Mouse (Mus musculus): ENCODE results near the gene Notch3. TPM values are rescaled to one million over a fixed set of nuclear protein-coding genes. Genes with fewer than 3 reads are reported as not detected.

The Notch3 gene
- polyA plus RNA-seq, 1 experiment from 2014 or later, result 1.7 TPM

DNA sequence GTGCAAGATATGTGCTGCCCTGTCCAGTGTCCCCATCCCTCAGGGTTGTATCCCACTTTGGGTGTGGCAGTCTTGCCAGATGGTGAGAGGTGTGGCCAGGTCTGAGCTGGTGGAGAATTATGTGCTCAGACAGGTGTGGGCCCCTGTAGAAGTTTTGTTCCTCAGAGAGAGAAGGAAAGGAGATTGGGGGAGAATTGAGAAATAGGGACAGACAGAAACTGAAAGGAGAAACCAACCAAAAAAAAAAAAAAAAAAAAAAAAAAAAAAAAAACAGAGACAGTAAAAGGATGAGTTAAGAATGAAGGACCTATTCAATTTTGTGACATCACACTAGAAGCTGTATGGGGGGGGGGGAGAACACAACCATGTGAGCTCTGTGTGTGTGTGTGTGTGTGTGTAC lies 1.9 kb downstream of the Notch3 start:
- peaks cover 83% of the 10 kb centered on the region for H3K27me3 ChIP-seq (replicated peaks)
- no peak overlapping the region for H3K27ac ChIP-seq

DNA sequence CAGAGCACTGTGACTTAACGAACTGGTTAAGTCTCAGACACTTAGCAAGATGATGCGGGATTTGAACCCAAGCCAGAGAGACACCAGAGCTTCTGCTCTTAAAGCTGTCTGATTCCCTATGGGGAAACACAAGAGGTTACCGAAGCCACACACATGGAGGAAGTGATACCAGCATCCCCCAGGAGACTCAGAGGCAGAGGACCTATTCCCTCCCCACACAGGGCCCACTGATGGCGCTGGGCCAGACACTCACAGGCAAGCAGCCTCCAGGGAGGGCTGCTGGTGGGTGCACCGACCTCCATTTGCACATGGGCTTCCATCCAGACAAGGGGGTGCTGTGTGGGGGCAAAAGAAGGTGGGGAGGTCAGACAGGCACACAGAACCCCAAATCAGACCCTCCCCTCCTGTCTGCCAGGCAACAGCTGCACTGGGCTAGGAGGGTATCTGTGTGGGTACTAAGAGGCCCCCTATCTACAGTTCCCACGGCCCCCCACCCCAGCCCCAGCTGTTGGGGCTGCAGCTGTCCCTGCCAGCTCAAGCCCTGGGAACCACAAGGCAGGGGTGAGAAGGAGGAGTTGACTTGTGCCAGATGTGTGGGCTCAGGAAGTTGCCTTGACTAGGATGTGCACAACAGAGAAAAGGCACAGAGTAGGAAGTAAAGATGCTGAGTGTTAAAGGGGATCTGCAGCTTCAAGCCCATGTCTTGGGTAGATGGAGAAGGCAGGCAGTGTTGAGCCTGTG lies 2.6 kb downstream of the Notch3 start:
- 45% methylated on average over 6 of the region's 6 CpGs for WGBS (ENCODE audit: insufficient replicate concordance)
- H3K4me2 ChIP-seq, result no peak overlapping the region

More for the DNA sequence above, 1.9 kb downstream of the Notch3 start:
- no peaks in the 10 kb centered on the region for H3K9me3 ChIP-seq (replicated peaks)
- H3K4me2 ChIP-seq, result no peak overlapping the region
- no peak for ATAC-seq
- no peak overlapping the region for H3K4me3 ChIP-seq
- no peaks in the 10 kb centered on the region for H3K36me3 ChIP-seq
- no peak overlapping the region for H3K9ac ChIP-seq
- peaks cover 42% of the 10 kb centered on the region for H3K4me1 ChIP-seq

DNA sequence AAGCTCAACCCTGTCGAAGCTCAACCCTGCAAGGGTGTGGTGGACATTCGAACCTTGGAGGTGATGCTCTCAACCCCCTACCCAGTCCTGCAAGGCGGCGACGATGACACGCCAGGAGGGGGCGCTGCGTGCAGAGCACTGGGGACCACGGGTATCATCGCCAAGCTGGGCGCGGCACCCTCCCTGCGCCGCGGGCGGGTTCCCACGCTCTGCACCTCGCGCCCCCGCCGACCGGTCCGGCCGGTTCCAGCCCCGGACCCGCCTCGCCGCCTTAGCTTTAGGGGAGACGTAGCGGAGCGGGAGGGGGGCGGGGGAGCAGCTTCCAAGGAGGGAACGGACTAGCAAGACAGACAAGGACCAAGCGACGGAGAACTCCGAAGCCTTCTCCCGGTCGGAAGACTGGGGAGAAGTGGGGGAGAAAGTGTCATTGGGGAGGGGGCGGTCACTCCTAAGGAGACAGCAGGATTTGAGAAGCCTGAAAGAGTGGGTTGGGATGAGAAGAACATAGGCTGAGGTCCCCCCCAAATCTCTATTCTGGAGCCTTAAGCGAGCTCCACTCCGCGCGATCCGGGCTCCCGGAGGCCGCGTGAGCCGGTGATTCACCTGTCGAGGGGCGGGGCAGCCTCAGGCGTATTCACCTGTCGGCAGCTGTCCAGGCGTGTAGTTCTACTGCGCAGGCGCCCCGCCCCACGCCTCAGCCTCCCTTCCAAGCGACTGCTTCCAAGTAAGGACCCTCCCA lies 4.4 kb downstream of the Notch3 start:
- H3K4me2 ChIP-seq, result peak overlapping the region; percentile 71
- ATAC-seq, result no peak
- peaks cover 36% of the 10 kb centered on the region for H3K4me1 ChIP-seq
- no peak overlapping the region for H3K9ac ChIP-seq
- 3% methylated on average over 54 of the region's 58 CpGs for WGBS (ENCODE audit: insufficient replicate concordance)
- H3K4me3 ChIP-seq, result peak overlapping the region; percentile 40
- H3K36me3 ChIP-seq, result no peaks in the 10 kb centered on the region
- H3K9me3 ChIP-seq (replicated peaks), result no peaks in the 10 kb centered on the region
- no peak overlapping the region for H3K27ac ChIP-seq
- peaks cover 89% of the 10 kb centered on the region for H3K27me3 ChIP-seq (replicated peaks)

More for the DNA sequence above, 2.6 kb downstream of the Notch3 start:
- no peaks in the 10 kb centered on the region for H3K9me3 ChIP-seq (replicated peaks)
- no peak for ATAC-seq
- H3K4me1 ChIP-seq, result peaks cover 35% of the 10 kb centered on the region
- H3K4me3 ChIP-seq, result no peak overlapping the region
- no peak overlapping the region for H3K9ac ChIP-seq
- H3K27me3 ChIP-seq (replicated peaks), result peaks cover 90% of the 10 kb centered on the region
- no peaks in the 10 kb centered on the region for H3K36me3 ChIP-seq
- H3K27ac ChIP-seq, result no peak overlapping the region

DNA sequence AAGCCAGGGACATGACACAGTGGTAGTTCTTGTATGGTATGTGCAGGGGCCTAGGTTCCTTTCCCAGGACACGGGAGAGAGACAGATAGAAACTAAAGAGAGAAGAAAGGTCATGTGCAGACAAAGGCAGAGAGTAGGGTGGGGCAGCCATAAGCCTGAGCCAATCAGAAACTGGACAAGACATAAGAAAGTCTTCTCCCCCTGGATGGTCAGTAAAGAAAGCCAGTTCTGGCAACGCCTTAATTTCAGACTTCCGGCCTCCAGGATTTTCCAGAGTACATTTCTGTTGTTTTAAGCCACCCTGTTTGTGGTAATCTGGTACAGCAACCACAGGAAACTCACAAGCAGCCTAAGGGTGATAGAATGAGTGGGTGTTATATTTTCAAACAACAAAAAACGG lies 5.8 kb downstream of the Notch3 start:
- H3K4me1 ChIP-seq, result peaks cover 23% of the 10 kb centered on the region
- ATAC-seq, result no peak
- no peak overlapping the region for H3K4me3 ChIP-seq
- no peak overlapping the region for H3K27ac ChIP-seq
- H3K36me3 ChIP-seq, result no peaks in the 10 kb centered on the region
- 61% methylated on average over 4 of the region's 4 CpGs for WGBS (ENCODE audit: insufficient replicate concordance)
- no peaks in the 10 kb centered on the region for H3K9me3 ChIP-seq (replicated peaks)
- peaks cover 75% of the 10 kb centered on the region for H3K27me3 ChIP-seq (replicated peaks)
- no peak overlapping the region for H3K9ac ChIP-seq
- no peak overlapping the region for H3K4me2 ChIP-seq

DNA sequence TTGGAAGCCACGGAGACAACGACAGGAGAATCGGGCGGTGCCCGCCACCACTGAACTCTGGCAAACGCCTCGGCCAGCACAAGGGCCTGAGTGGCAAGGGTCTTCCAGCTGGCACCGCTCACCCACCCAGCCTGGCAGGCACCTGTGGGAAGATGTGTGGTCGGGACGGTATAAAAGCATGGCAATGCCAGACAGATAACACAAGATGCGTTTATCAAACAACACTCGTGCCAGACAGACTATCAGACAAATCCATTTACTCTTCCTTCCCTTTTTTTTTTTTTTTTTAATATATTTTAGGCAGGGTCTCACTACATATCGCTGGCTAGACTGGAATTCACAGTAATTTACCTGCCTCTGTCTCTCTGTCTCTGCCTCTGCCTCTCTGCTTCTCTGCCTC lies 7.8 kb downstream of the Notch3 start:
- Histone ChIP-seq H3K9me3 (replicated peaks) (no peaks in the 10 kb centered on the region), H3K27me3 (replicated peaks) (peaks cover 56% of the 10 kb centered on the region), H3K4me1 (peaks cover 11% of the 10 kb centered on the region), H3K27ac (no peak overlapping the region), H3K4me2 (no peak overlapping the region), H3K4me3 (no peak overlapping the region), H3K36me3 (no peaks in the 10 kb centered on the region), H3K9ac (no peak overlapping the region)
- 55% methylated on average over 13 of the region's 13 CpGs for WGBS (ENCODE audit: insufficient replicate concordance)
- ATAC-seq, result no peak

GRCm38 (mm10) chr17:32146718-32147117 lies 19.9 kb downstream of the Notch3 start:
- H3K27ac ChIP-seq, result no peak overlapping the region
- no peak overlapping the region for H3K9ac ChIP-seq
- H3K4me1 ChIP-seq, result peaks cover 13% of the 10 kb centered on the region
- 0 out of 2 replicates have a peak, but pooled peaks cover 5% of the 10 kb centered on the region for H3K36me3 ChIP-seq
- no peak overlapping the region for H3K4me3 ChIP-seq
- peaks cover 16% of the 10 kb centered on the region; the same call in 1 of the 2 replicates for H3K27me3 ChIP-seq (replicated peaks)
- no peak for ATAC-seq
- no peak overlapping the region for H3K4me2 ChIP-seq
- no peaks in the 10 kb centered on the region for H3K9me3 ChIP-seq (replicated peaks)
- WGBS (ENCODE audit: insufficient replicate concordance), result 88% methylated on average over 8 of the region's 8 CpGs

DNA sequence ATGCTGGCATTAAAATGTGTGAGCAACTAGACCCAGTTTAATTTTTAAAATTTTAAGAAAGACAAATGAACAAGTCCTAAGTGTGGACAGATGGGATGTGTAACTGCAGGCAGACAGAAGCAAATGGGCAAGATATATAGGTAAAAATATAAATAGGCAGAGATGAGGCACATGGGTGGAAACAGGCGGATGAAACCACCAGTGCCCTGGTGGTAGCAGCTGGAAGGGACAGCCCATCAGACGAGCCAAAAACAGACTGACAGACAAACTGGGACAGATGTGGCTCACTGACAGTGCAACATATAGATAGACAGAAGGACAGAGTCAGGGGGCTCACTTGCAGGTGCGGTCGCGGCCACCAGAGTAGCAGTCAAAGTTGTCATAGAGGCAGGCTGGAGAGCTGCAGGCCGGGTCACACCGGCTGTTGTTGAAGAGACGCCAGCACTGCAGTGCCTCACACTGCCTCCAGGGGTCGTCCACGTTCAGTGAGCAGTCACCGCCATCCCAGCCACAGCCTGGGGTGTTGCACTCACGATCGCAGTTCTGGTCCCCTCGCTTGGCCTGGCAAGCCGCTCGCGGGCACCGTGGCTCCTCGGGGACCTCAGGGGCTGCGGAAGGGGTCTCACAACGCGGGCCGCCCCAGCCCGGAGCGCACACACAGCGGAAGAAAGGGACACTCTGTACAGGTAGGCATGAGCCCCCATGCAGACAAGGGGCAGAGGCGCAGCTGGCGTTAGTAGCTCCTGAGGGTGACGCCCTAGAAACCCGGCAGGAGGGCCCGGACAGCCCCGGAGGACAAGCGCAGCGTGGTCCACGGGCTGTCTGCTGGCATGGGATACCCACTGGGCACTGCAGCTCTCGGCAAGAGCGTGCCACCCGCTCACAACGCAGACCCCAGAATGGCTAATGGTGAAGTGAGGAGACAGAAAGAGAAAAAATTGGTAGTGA lies 23.5 kb downstream of the Notch3 start:
- H3K4me1 ChIP-seq, result peaks cover 13% of the 10 kb centered on the region
- peaks cover 12% of the 10 kb centered on the region for H3K27me3 ChIP-seq (replicated peaks)
- no peaks in the 10 kb centered on the region for H3K9me3 ChIP-seq (replicated peaks)
- H3K4me2 ChIP-seq, result peak overlapping the region; percentile 80
- H3K9ac ChIP-seq, result peak overlapping the region; percentile 62
- 0 out of 2 replicates have a peak, but pooled peaks cover 5% of the 10 kb centered on the region for H3K36me3 ChIP-seq
- ATAC-seq, result peak; percentile 85
- 17% methylated on average over 39 of the region's 39 CpGs for WGBS (ENCODE audit: insufficient replicate concordance)
- peak overlapping the region; percentile 41 for H3K4me3 ChIP-seq
- H3K27ac ChIP-seq, result no peak overlapping the region

DNA sequence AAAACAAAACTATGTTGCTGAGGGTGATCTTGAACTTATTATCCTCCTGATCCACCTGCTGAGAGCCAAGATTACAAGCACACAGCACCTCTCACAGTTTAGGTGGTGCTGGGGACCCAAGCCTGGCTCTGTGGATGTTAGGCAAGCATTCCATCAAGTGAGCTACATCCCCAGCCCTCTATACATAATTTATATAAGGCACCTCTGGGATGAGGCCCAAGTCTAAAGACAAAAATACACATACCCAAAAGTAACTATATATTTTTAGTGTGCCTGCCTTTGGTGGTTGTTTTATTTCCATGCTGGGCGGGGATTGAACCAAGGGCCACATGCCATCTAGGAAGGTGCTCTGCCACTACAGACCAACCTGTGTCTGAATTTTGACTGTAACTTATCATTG lies 24.4 kb downstream of the Notch3 start:
- Histone ChIP-seq H3K4me2 (no peak overlapping the region), H3K9ac (no peak overlapping the region), H3K27ac (no peak overlapping the region), H3K4me1 (peaks cover 14% of the 10 kb centered on the region), H3K4me3 (no peak overlapping the region), H3K27me3 (replicated peaks) (peaks cover 12% of the 10 kb centered on the region), H3K9me3 (replicated peaks) (no peaks in the 10 kb centered on the region), H3K36me3 (0 out of 2 replicates have a peak, but pooled peaks cover 5% of the 10 kb centered on the region)
- no peak for ATAC-seq
- WGBS (ENCODE audit: insufficient replicate concordance), result 69% methylated on average over 1 of the region's 1 CpGs

GRCm38 (mm10) chr17:32133375-32133774 lies 33.3 kb downstream of the Notch3 start:
- no peak for ATAC-seq
- H3K9me3 ChIP-seq (replicated peaks), result no peaks in the 10 kb centered on the region
- no peak overlapping the region for H3K27ac ChIP-seq
- H3K36me3 ChIP-seq, result peaks cover 16% of the 10 kb centered on the region; the same call in 1 of the 2 replicates
- 0 out of 2 replicates have a peak, but pooled peaks cover 4% of the 10 kb centered on the region for H3K27me3 ChIP-seq (replicated peaks)
- H3K9ac ChIP-seq, result no peak overlapping the region
- WGBS (ENCODE audit: insufficient replicate concordance), result 79% methylated on average over 16 of the region's 16 CpGs
- peaks cover 13% of the 10 kb centered on the region for H3K4me1 ChIP-seq
- no peak overlapping the region for H3K4me3 ChIP-seq
- no peak overlapping the region for H3K4me2 ChIP-seq

DNA sequence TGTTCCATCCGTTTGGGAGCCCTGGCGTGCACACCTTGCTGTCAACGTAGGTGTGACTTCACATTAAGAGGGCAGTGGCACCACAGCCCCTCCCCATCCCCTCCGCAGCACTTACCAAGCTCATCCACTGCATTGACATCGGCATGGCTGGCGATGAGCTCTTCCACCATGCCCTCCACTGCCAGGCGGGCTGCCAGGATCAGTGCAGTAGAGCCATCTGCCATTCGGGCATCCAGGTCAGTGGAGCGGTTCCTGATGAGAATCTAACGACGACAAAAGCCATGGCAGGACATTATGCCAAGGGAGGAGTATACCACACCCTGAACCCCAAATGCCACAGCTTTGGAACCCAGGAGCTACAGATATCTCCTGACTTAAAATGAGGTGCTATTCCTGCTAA lies 34.6 kb downstream of the Notch3 start:
- no peak overlapping the region for H3K9ac ChIP-seq
- WGBS (ENCODE audit: insufficient replicate concordance), result 81% methylated on average over 11 of the region's 11 CpGs
- H3K36me3 ChIP-seq, result peaks cover 29% of the 10 kb centered on the region; the same call in 1 of the 2 replicates
- peaks cover 11% of the 10 kb centered on the region for H3K4me1 ChIP-seq
- no peaks in the 10 kb centered on the region for H3K9me3 ChIP-seq (replicated peaks)
- H3K4me3 ChIP-seq, result no peak overlapping the region
- ATAC-seq, result no peak
- no peak overlapping the region for H3K4me2 ChIP-seq
- H3K27ac ChIP-seq, result no peak overlapping the region
- H3K27me3 ChIP-seq (replicated peaks), result 0 out of 2 replicates have a peak, but pooled peaks cover 4% of the 10 kb centered on the region

GRCm38 (mm10) chr17:32130506-32130905 lies 36.1 kb downstream of the Notch3 start:
- peaks cover 35% of the 10 kb centered on the region; the same call in 1 of the 2 replicates for H3K36me3 ChIP-seq
- no peak for ATAC-seq
- 87% methylated on average over 9 of the region's 9 CpGs for WGBS (ENCODE audit: insufficient replicate concordance)

More at GRCm38 (mm10) chr17:32130506-32130905, 36.1 kb downstream of the Notch3 start:
- no peak overlapping the region for H3K27ac ChIP-seq
- 0 out of 2 replicates have a peak, but pooled peaks cover 4% of the 10 kb centered on the region for H3K4me1 ChIP-seq
- 0 out of 2 replicates have a peak, but pooled peaks cover 4% of the 10 kb centered on the region for H3K27me3 ChIP-seq (replicated peaks)
- no peak overlapping the region for H3K4me2 ChIP-seq
- H3K9ac ChIP-seq, result no peak overlapping the region
- H3K4me3 ChIP-seq, result no peak overlapping the region
- H3K9me3 ChIP-seq (replicated peaks), result no peaks in the 10 kb centered on the region

Data from liver, embryonic 12.5 days (tissue).